Mouse (Mus musculus): ENCODE results near the gene Gm18336. TPM values are rescaled to one million over a fixed set of nuclear protein-coding genes. Genes with fewer than 3 reads are reported as not detected.
"Not testable (repeated sequence)": the region's sequence is repeated elsewhere in the genome, so short reads cannot be mapped to it uniquely, and the experiment has no call there.

Gm18336 gene
- total RNA-seq (2015), result not detected in 2 replicates
- not detected in 2 replicates for total RNA-seq (2017)

DNA sequence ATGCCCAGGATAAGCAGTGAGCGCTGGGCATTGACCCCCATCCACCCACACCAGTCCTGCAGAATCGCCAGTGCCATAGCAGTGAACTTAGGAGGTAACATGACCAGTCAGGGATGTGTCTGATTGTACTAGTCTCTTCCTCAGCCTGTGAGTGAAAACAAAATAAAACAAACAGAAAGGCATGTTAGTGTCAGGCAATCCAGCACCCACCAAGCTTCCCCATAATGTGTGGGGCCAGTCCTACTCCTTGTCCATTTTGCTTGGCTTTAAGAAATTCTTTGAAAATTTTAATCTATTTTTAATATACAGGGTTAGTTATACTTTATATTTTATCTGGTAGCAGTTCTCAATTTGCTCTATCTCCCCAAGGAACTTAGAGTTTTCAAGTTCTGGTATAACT, at the start of gene Gm18336:
Gene Gm18336 (minus strand): TSS at position 101 of the 400 bp plus-strand sequence.
- ATAC-seq (ENCODE audit: poor library complexity, severe bottlenecking), result not testable (repeated sequence)

DNA sequence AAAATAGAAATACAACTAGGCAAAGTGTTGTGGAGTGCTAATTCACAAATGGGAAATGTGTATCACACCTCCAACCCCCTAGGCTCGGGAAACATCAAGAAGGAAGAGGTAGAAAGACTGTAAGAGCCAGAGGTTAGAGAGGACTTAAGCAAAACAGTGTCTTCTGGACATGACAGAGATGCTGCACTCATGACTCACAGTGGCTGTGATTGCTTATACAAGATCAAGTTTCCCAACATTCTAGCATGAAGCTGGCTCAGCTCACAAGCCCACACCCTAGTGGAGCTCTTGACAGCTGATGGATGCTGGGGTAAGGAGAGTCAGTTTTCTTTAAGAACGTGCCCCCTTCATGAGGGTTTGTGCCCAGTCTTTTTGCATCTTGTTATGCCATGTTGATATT, 42.9 kb upstream of the Gm18336 start:
- no peak for ATAC-seq (ENCODE audit: poor library complexity, severe bottlenecking)

DNA sequence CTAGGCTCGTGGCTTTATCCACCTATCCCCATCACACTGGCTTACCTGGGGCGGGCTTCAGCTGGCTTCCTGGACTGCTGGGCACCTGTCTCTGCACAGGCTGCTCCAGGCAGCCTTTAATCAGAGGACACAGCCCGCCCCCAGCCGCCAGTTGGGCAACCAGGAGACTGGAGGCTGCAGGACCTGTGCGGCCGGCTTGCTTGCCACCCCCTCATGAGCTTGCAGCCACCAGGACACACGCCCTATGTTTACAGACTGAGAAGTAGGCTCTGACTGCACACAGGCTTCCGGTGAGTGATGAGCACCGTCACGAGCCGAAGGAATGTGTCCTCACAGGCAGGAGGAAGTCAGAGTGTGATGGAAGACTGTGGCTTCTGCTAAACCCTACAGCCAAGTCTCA, 36.7 kb upstream of the Gm18336 start, which contains the start of gene Trex2:
Gene Trex2 (minus strand): TSS at position 93 of the 400 bp plus-strand sequence.
- ATAC-seq (ENCODE audit: poor library complexity, severe bottlenecking), result no peak

DNA sequence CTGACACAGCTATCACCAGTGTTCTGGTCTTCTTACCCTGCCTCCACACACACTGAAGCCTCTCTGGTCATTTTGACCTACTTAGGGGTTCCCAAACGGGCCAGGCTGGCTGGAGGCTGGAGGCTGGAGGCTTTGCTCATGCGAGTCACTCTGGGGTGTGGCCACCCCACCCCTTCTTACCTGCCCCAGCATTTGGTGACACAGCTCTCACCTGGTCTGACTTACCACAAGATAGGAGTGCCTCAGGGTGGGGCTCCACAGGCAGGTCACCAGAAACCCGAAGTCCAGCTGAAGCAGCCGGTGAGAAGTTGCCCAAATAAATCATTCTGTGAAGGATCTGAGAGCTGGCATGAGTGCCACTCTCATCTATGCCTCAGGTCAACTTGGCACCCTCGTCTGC, 34.3 kb upstream of the Gm18336 start:
- no peak for ATAC-seq (ENCODE audit: poor library complexity, severe bottlenecking)

DNA sequence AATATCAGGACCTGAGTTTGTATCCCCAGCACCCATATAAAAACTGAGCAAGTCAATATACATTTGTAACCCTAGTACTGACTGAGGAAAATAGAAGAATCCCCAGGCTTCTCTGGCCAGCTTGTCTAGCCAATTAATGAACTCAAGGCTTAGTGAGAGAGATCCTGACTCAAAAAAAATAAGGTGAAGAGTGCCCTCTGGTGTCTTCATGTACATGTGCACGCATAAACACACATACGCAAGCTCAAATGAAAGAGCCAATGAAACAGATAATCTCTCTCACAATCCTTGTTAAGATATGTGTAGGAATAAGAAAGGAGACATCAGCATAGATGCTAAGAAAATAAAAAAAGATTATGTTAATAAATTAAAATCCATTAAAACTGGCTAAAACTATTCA, 31.5 kb upstream of the Gm18336 start:
- no peak for ATAC-seq (ENCODE audit: poor library complexity, severe bottlenecking)

DNA sequence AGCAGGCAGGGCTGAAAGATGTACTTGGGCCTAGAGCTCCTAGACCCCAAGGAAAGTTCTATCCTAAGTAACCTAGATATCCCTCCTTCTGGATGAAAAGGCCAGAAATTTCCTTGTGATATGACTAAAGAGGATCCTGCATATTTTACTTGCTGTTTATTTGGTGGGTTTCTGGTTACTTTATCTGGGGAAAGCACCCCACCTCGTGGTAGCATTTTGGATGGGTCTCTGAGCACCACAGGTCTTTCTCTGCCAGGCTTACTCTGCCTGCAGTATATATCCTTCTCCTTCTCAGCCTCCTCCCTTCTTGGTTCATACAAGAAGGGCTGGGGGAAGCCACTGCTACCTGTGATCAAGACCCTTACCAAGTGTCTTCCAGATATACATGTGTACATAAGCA, 14.2 kb upstream of the Gm18336 start:
- no peak for ATAC-seq (ENCODE audit: poor library complexity, severe bottlenecking)

DNA sequence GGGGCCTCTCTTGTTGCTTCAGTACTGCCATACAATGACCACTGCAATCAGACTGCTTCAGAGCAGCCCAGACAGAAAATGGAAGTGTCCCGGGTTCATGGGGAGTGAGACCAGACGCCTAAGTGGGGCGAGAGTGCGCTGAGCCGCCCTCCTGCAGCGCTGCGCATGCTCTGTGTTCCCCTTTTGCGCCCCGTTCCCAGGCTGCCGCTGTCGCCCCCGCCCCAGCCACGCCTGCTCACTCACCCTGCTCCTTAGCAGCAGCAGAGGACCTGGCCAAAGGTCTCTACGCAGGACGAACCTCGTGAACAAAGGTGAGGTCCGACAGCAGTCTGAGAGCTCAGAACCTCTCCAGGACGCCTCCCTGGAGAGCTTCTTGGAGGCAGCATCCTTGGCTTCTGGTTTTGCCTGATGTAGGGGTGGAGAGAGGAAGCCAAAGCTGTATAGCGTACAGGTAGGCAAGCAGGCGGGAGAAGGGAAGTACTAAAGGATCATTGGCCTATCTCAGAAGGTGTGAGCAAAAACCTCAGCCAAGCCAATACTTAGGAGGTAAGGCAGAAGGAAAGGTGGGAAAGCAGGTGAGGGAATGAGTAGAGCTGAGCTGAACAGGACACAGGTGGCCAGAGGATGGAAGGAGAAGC, 12.5 kb upstream of the Gm18336 start, which contains the start of gene Zfp92:
Gene Zfp92 (plus strand): TSS at position 217 of the 638 bp plus-strand sequence.
- peak; percentile 45 for ATAC-seq (ENCODE audit: poor library complexity, severe bottlenecking)

DNA sequence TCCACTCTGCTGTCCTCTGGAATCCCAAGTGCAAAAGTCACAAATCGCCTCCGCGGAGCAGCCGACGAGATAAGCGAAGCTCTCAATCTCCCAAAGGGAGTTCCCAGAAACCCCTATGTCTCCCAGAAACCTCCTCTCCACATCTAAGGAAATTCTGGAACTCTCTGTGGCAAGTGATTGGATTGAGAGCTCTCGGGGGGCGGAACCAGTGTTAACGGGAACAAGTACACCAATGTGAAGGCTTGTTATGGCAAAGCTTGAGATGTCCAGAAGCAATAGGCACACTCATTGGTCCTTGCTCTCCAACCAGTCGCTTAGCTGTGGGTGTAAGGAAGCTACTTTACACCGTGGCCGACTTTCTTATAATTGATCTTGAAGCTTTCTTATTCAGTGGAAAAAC, 3.1 kb upstream of the Gm18336 start:
- no peak for ATAC-seq (ENCODE audit: poor library complexity, severe bottlenecking)

DNA sequence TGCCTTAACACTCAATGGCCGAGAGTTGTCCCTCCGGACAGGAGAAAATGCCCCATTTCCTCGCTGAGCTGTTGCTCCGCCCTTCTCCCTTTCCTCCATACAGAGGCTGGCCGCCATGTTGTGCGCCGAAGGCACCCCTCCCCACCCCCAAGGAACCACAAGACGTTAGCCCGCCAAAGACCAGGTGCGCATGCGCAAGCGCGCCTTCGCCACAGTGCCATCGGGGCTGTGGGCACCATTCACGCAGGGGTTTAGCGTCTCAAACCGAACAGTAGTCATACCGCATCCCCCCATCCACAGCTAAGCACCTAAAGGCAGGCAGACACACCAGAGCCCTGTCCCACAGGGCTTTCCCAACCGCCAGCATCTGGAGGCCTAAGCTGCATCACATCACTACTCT, 2.4 kb upstream of the Gm18336 start:
- ATAC-seq (ENCODE audit: poor library complexity, severe bottlenecking), result no peak

DNA sequence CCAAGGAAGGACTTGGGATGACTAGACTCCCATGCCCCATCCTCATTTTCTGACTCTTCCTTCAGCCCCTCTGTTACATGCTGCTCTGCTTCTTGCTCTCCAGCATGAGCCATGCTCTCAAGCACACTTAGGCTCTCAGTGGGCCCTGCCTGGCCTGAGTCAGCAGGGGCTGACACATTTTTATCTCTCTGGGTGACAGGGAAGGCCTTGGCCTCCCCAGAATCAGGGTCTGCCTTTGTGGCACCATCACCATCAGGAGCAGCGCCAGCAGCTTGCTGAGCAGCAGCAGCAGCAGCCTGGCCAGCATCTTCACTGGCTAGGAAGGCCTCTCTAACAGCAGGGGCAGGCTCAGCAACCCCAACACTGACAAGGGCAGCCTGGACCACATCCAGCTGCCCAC, 2.1 kb downstream of the Gm18336 start:
- no peak for ATAC-seq (ENCODE audit: poor library complexity, severe bottlenecking)

DNA sequence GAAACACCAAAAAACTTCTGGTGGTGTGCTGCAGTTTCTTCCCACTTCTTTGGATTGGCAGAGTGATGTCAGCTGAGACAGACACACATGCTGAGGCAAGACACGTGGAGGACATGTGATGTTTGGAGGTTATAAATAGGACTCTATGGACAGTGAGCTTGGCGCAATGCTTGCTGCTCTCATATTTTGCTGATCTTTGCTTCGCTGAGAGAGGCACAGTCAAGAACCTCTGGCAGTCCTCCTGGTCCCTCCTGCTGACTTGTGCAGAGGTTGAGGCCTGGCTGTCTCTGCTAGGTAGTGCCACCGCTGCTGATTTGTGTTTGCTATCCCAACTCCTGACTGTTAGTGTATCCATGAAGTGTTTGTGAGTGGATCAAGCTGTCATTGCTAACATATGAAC, 7.1 kb downstream of the Gm18336 start:
- ATAC-seq (ENCODE audit: poor library complexity, severe bottlenecking), result no peak

DNA sequence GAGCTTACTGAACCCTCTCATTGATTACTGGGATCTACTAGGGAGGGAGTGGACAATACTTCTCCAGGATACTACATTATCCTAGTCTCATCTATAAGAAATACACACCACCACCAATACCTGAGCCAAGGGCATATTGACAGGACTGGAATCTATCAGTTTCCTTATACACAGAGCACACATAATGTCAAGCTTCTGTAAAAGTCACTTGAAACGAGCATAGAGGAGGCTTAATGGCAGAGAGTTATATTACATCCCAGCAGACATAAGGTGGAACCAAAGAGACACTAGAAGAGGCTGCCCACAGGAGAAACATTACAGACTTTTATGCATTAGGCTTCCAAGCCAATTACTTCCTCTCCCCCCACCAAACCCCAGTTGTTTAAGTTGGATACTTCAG, 13.6 kb downstream of the Gm18336 start:
- ATAC-seq (ENCODE audit: poor library complexity, severe bottlenecking), result no peak

DNA sequence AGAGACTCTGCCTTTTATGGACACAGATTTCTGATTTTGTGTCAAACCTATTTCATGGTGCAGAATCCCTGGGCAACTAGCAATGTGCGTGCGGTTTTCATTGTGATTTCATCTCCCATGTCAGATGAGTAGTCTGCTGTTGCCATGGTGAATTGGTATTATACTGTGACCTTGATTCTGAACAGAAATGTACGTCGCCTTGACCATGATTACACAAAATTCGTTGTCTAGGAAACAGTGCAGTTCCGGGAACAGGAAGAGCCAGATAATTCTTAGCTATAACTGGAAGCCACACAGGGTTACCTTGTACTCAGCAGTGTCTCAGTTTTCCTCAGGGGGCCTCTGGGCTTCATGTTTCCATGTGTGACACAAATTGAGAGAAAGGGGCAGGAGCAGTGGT, 14.1 kb downstream of the Gm18336 start:
- ATAC-seq (ENCODE audit: poor library complexity, severe bottlenecking), result no peak

DNA sequence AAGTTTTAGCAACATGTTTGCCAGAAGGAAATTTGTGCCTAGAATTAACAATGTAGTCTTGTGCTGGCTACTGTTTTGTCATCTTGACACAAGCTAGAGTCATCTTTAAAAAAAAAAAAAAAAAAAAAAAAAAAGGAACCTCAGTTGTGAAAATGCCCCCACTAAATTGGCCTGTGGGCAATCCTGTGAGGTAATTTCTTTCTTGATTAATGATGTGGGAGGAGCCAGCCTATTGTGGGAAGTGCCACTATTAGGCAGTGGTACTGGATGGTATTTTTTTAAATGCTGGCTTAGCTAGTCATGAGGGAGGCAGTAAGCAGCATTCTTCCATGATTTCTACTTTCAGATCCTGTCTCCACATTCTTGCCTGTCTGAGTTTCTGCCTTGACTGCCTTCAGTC, 35.2 kb downstream of the Gm18336 start:
- peak; percentile 51 for ATAC-seq (ENCODE audit: poor library complexity, severe bottlenecking)

DNA sequence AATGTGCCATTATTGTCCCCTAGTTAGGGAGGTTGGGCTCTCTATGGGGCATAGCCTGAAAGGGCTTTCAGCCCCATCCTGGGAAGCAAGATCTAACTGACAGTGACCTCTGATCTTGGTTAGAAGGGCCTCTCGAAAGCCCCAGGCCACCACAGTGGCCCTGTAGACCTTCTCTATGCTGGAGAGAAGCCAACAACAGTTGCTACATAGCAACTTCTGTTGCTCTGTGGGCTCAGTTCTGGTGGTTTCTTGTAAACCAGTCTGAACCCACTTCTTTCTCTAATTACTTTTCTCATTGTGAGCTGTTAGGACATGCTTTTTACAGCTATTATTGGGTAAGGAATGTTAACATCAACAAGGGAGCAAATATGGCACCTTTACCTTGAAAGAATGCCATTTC, 41.8 kb downstream of the Gm18336 start:
- peak; percentile 66 for ATAC-seq (ENCODE audit: poor library complexity, severe bottlenecking)

DNA sequence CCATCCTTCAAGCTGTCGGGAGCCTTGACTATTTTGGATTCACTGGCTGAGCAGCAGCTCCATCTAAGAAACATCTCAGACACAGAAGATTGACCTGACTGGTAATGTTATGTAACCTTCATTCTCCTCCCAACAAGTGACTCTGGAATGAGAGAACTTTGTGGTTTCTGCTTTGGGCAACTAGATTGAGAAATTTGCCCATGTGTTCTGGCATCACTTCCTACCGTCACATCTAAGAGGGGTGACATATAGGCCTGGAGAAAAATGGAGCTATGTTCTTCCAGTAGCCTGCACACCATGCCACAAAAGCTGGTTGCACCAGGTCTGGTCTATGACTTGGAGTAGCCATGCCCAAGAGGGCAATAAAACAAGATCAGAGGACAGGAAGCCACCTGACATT, 42.4 kb downstream of the Gm18336 start:
- ATAC-seq (ENCODE audit: poor library complexity, severe bottlenecking), result peak; percentile 91

Other genes with a start within 250 kb of the Gm18336 start
- gene Xlr5b, start 249.9 kb downstream of the Gm18336 start, total RNA-seq (2015), result not detected in 2 replicates
- not detected in 2 replicates for gene Xlr5b, start 249.9 kb downstream of the Gm18336 start, total RNA-seq (2017)
- gene DXBay18, start 249.3 kb downstream of the Gm18336 start, total RNA-seq (2015), result not detected in 2 replicates
- gene DXBay18, start 249.3 kb downstream of the Gm18336 start, total RNA-seq (2017), result not detected in 2 replicates
- not detected in 2 replicates for gene Spin2d, start 221.7 kb downstream of the Gm18336 start, total RNA-seq (2015)
- gene Spin2d, start 221.7 kb downstream of the Gm18336 start, total RNA-seq (2017), result not detected in 2 replicates
- gene Xlr3b, start 206.5 kb downstream of the Gm18336 start, total RNA-seq (2015), result 3.9 and 8.3 TPM in 2 replicates
- gene Xlr3b, start 206.5 kb downstream of the Gm18336 start, total RNA-seq (2017), result 2.9 and 3.3 TPM in 2 replicates
- gene Xlr4b, start 184.4 kb downstream of the Gm18336 start, total RNA-seq (2015), result 7.1 and 12.5 TPM in 2 replicates
- gene Xlr4b, start 184.4 kb downstream of the Gm18336 start, total RNA-seq (2017), result 8.4 and 10.8 TPM in 2 replicates
- gene F8a, start 170.4 kb downstream of the Gm18336 start, total RNA-seq (2015), result 4.0 and 4.7 TPM in 2 replicates
- 3.9 and 4.1 TPM in 2 replicates for gene F8a, start 170.4 kb downstream of the Gm18336 start, total RNA-seq (2017)
- gene Xlr4c, start 155.6 kb downstream of the Gm18336 start, total RNA-seq (2015), result 2.3 and 2.8 TPM in 2 replicates
- 6.5 and 9.3 TPM in 2 replicates for gene Xlr4c, start 155.6 kb downstream of the Gm18336 start, total RNA-seq (2017)
- not detected in 2 replicates for gene Xlr3c, start 133.3 kb downstream of the Gm18336 start, total RNA-seq (2015)
- 0.07 TPM in 1 of 2 replicates, not detected in the other for gene Xlr3c, start 133.3 kb downstream of the Gm18336 start, total RNA-seq (2017)
- gene Xlr5a, start 105.8 kb downstream of the Gm18336 start, total RNA-seq (2015), result not detected in 2 replicates
- not detected in 2 replicates for gene Xlr5a, start 105.8 kb downstream of the Gm18336 start, total RNA-seq (2017)
- not detected in 2 replicates for gene Xlr5c, start 105.8 kb downstream of the Gm18336 start, total RNA-seq (2015)
- gene Xlr5c, start 105.8 kb downstream of the Gm18336 start, total RNA-seq (2017), result not detected in 2 replicates
- not detected in 2 replicates for gene Gm45015, start 61.9 kb downstream of the Gm18336 start, total RNA-seq (2015)
- gene Gm45015, start 61.9 kb downstream of the Gm18336 start, total RNA-seq (2017), result not detected in 2 replicates
- 5.3 and 6.8 TPM in 2 replicates for gene Zfp275, start 56.1 kb downstream of the Gm18336 start, total RNA-seq (2015)
- gene Zfp275, start 56.1 kb downstream of the Gm18336 start, total RNA-seq (2017), result 3.5 and 4.3 TPM in 2 replicates
- gene Zfp92, start 12.4 kb upstream of the Gm18336 start, total RNA-seq (2015), result not detected in 2 replicates
- not detected in 2 replicates for gene Zfp92, start 12.4 kb upstream of the Gm18336 start, total RNA-seq (2017)
- not detected in 2 replicates for gene Trex2, start 36.6 kb upstream of the Gm18336 start, total RNA-seq (2015)
- not detected in 2 replicates for gene Trex2, start 36.6 kb upstream of the Gm18336 start, total RNA-seq (2017)
- 15.7 and 19.7 TPM in 2 replicates for gene Haus7, start 60.3 kb upstream of the Gm18336 start, total RNA-seq (2015)
- 21.9 and 24.8 TPM in 2 replicates for gene Haus7, start 60.3 kb upstream of the Gm18336 start, total RNA-seq (2017)
- 3.0 and 7.7 TPM in 2 replicates for gene Bgn, start 84.9 kb upstream of the Gm18336 start, total RNA-seq (2015)
- 0.45 and 0.48 TPM in 2 replicates for gene Bgn, start 84.9 kb upstream of the Gm18336 start, total RNA-seq (2017)
- not detected in 2 replicates for gene Atp2b3, start 104.3 kb upstream of the Gm18336 start, total RNA-seq (2015)
- not detected in 2 replicates for gene Atp2b3, start 104.3 kb upstream of the Gm18336 start, total RNA-seq (2017)
- 0.11 and 0.13 TPM in 2 replicates for gene Dusp9, start 240.7 kb upstream of the Gm18336 start, total RNA-seq (2015)
- 0.16 TPM in 1 of 2 replicates, not detected in the other for gene Dusp9, start 240.7 kb upstream of the Gm18336 start, total RNA-seq (2017)

Data from megakaryocyte, adult 5-6 weeks (primary cell).